19 mouse cellular contexts compared by ENCODE assay signal in the genomic region with DNA sequence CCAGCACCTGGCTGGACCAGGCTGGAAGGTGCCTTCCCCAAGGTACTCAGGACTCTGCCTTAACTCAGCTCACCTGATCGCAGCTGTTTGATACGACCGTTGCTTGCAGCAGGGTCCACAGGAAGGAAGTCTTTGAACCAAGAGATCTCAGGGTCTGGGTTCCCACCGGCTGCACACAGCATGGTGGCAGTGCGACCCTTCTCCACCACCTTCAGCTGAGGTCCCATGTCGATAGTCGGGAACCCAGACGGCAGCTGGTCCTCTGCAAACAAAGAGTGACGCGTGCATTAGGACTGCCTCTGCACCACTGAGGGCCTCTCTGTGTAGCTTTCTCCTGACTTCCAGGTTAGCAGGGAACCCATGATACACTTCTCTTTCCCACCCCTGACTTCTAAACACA. TPM values are rescaled to one million over a fixed set of nuclear protein-coding genes. Genes with fewer than 3 reads are reported as not detected.
DNase-seq lines count a peak whose midpoint lies in the region; ATAC-seq lines count a peak whose summit lies in the region.
"Had no signal": no experiment of that assay in that cellular context is flagged by ENCODE, and none has a peak within 500 bp of the region (broad histone marks: within the 10 kb centered on the region; RNA-seq: fewer than 3 reads in every experiment).

No protein-coding gene starts in this region.

- ATAC-seq in CD4-positive, CD25-positive, alpha-beta regulatory T cell, adult 4 months, result no peak
- ATAC-seq in hindbrain, embryonic 11.5 days (ENCODE audit: low FRiP score), result no peak
- ATAC-seq in midbrain, embryonic 14.5 days (ENCODE audit: low FRiP score, low TSS enrichment), result no peak
- ATAC-seq in midbrain, embryonic 11.5 days (ENCODE audit: low FRiP score), result no peak

- peaks cover 79% of the 10 kb centered on the region for H3K36me3 ChIP-seq in hindbrain, embryonic 10.5 days
- H3K36me3 ChIP-seq in hindbrain, embryonic 11.5 days (ENCODE audit: control insufficient read depth, insufficient read depth, low read length), result no peaks in the 10 kb centered on the region; the same call in 1 of the 2 replicates
- peaks cover 50% of the 10 kb centered on the region for H3K36me3 ChIP-seq in midbrain, embryonic 14.5 days (ENCODE audit: control insufficient read depth, insufficient read depth, low read length)
- H3K36me3 ChIP-seq in midbrain, embryonic 11.5 days (ENCODE audit: control insufficient read depth, insufficient read depth, low read length), result peaks cover 18% of the 10 kb centered on the region
- H3K36me3 ChIP-seq: G1E had no signal

- H3K4me1 ChIP-seq in hindbrain, embryonic 10.5 days (replicated peaks), result peaks cover 52% of the 10 kb centered on the region
- H3K4me1 ChIP-seq in hindbrain, embryonic 11.5 days (replicated peaks; ENCODE audit: control insufficient read depth, insufficient read depth, low read length), result peaks cover 14% of the 10 kb centered on the region
- H3K4me1 ChIP-seq in midbrain, embryonic 14.5 days (ENCODE audit: control insufficient read depth, insufficient read depth, low read length), result peaks cover 32% of the 10 kb centered on the region
- H3K4me1 ChIP-seq in midbrain, embryonic 11.5 days (ENCODE audit: control insufficient read depth, insufficient read depth, low read length), result peaks cover 23% of the 10 kb centered on the region

- H3K9ac ChIP-seq in hindbrain, embryonic 11.5 days (ENCODE audit: low read depth, low read length), result no peak overlapping the region
- no peak overlapping the region for H3K9ac ChIP-seq in midbrain, embryonic 14.5 days (replicated peaks; ENCODE audit: low read length)
- H3K9ac ChIP-seq in midbrain, embryonic 11.5 days (ENCODE audit: low read length), result no peak overlapping the region
- H3K9ac ChIP-seq: kidney, embryonic 15.5 days; stomach, embryonic 15.5 days had no signal

- peak; percentile 22 for DNase-seq in CD4-positive, CD25-positive, alpha-beta regulatory T cell, adult 2 months (ENCODE audit: low read depth, low spot score)
- DNase-seq in hindbrain, embryonic 10.5 days (ENCODE audit: low spot score), result no peak
- DNase-seq in hindbrain, embryonic 11.5 days (ENCODE audit: low spot score), result no peak
- no peak for DNase-seq in midbrain, embryonic 14.5 days
- no peak for DNase-seq in midbrain, embryonic 11.5 days (ENCODE audit: low spot score, missing footprints)
- DNase-seq in thymus, postnatal 36 days, result peak; percentile 65 to 76
- DNase-seq in right cerebral cortex, adult 18-20 months, result no peak
- DNase-seq: adrenal gland, postnatal 14 days; cerebellum, adult 11 months; cerebellum, postnatal 14 days; heart, postnatal 10 days; kidney, postnatal 4 days; lung, adult 18-20 months; lung, postnatal 14 days had no signal

- 90% methylated on average over 10 of the region's 10 CpGs for WGBS in hindbrain, embryonic 10.5 days
- WGBS in hindbrain, embryonic 11.5 days, result 87% methylated on average over 10 of the region's 10 CpGs
- 88% methylated on average over 10 of the region's 10 CpGs for WGBS in midbrain, embryonic 14.5 days
- whole genome bisulfite sequencing in midbrain, embryonic 11.5 days, result 86% methylated on average over 10 of the region's 10 CpGs

- no peaks in the 10 kb centered on the region for H3K9me3 ChIP-seq in hindbrain, embryonic 10.5 days
- H3K9me3 ChIP-seq in hindbrain, embryonic 11.5 days (ENCODE audit: control insufficient read depth, low read length), result no peaks in the 10 kb centered on the region
- H3K9me3 ChIP-seq in midbrain, embryonic 14.5 days (ENCODE audit: control insufficient read depth, low read length), result no peaks in the 10 kb centered on the region
- H3K9me3 ChIP-seq in midbrain, embryonic 11.5 days (ENCODE audit: control insufficient read depth, low read length), result no peaks in the 10 kb centered on the region
- H3K9me3 ChIP-seq: G1E; kidney, embryonic 15.5 days; stomach, embryonic 15.5 days had no signal

- no peak overlapping the region for H3K4me2 ChIP-seq in hindbrain, embryonic 11.5 days (replicated peaks; ENCODE audit: low read depth, low read length)
- no peak overlapping the region for H3K4me2 ChIP-seq in midbrain, embryonic 14.5 days (ENCODE audit: low read length)
- no peak overlapping the region for H3K4me2 ChIP-seq in midbrain, embryonic 11.5 days
- H3K4me2 ChIP-seq: kidney, embryonic 15.5 days; liver, embryonic 11.5 days; stomach, embryonic 15.5 days had no signal

- peak overlapping the region; percentile 2; the same call in 1 of the 2 replicates for H3K27ac ChIP-seq in hindbrain, embryonic 10.5 days
- H3K27ac ChIP-seq in hindbrain, embryonic 11.5 days (ENCODE audit: low read depth, low read length), result no peak overlapping the region
- H3K27ac ChIP-seq in midbrain, embryonic 14.5 days (replicated peaks; ENCODE audit: low read depth, low read length), result 0 out of 2 replicates have a peak overlapping the region, but pooled peaks have one; percentile 60
- no peak overlapping the region for H3K27ac ChIP-seq in midbrain, embryonic 11.5 days (ENCODE audit: low read depth, low read length)
- H3K27ac ChIP-seq: kidney, embryonic 15.5 days; stomach, embryonic 15.5 days had no signal

- no peaks in the 10 kb centered on the region for H3K27me3 ChIP-seq in hindbrain, embryonic 10.5 days (ENCODE audit: insufficient read depth, poor library complexity, severe bottlenecking)
- no peaks in the 10 kb centered on the region for H3K27me3 ChIP-seq in hindbrain, embryonic 11.5 days (ENCODE audit: control insufficient read depth, insufficient read depth, low read length)
- no peaks in the 10 kb centered on the region for H3K27me3 ChIP-seq in midbrain, embryonic 14.5 days (ENCODE audit: control insufficient read depth, insufficient read depth, low read length)
- H3K27me3 ChIP-seq in midbrain, embryonic 11.5 days (ENCODE audit: control insufficient read depth, insufficient read depth, low read length), result no peaks in the 10 kb centered on the region
- H3K27me3 ChIP-seq: kidney, embryonic 15.5 days; stomach, embryonic 15.5 days had no signal

- no peak overlapping the region for H3K4me3 ChIP-seq in hindbrain, embryonic 10.5 days
- no peak overlapping the region for H3K4me3 ChIP-seq in hindbrain, embryonic 11.5 days (ENCODE audit: low read depth, low read length)
- H3K4me3 ChIP-seq in midbrain, embryonic 14.5 days (replicated peaks; ENCODE audit: low read depth, low read length), result no peak overlapping the region
- H3K4me3 ChIP-seq in midbrain, embryonic 11.5 days (ENCODE audit: low read depth, low read length), result no peak overlapping the region
- H3K4me3 ChIP-seq: kidney, embryonic 15.5 days; stomach, embryonic 15.5 days had no signal

RNA-seq across cellular contexts. Expression of a gene that starts 33.8 kb away (rescaled TPM):
- polyA plus RNA-seq in CD4-positive, CD25-positive, alpha-beta regulatory T cell, adult 4 months (2017; shearing (Covaris generic)), result under 1 TPM; 0.39 to 0.65 TPM
- polyA plus RNA-seq in hindbrain, embryonic 10.5 days (2016; fragmentation: Nextera tagmentation; extraction: Ambion mirVana), result 104 and 106 TPM in 2 replicates
- polyA plus RNA-seq in hindbrain, embryonic 11.5 days (2014; fragmentation: Nextera tagmentation; extraction: Ambion mirVana), result 62.4 and 66.0 TPM in 2 replicates
- 69.5 and 73.4 TPM in 2 replicates for polyA plus RNA-seq in midbrain, embryonic 14.5 days (2014; fragmentation: Nextera tagmentation; extraction: Ambion mirVana)
- 60.1 and 63.5 TPM in 2 replicates for polyA plus RNA-seq in midbrain, embryonic 11.5 days (2014; fragmentation: Nextera tagmentation; extraction: Ambion mirVana)
- polyA plus RNA-seq: G1E had no signal

Comparison
In these comparisons a context has a peak if more than half of its experiments do, and no peak if none do; other contexts are left out.
1. H3K27ac ChIP-seq: peak in hindbrain, embryonic 10.5 days (single experiment) and midbrain, embryonic 14.5 days (single experiment); none in hindbrain, embryonic 11.5 days (single experiment) and midbrain, embryonic 11.5 days (single experiment).
2. DNase-seq: peak in CD4-positive, CD25-positive, alpha-beta regulatory T cell, adult 2 months (single experiment) and thymus, postnatal 36 days (2 of 2); none in hindbrain, embryonic 10.5 days (single experiment), hindbrain, embryonic 11.5 days (single experiment), midbrain, embryonic 14.5 days (single experiment), midbrain, embryonic 11.5 days (single experiment) and right cerebral cortex, adult 18-20 months (single experiment).
3. RNA of a gene that starts 33.8 kb away (polyA plus RNA-seq): 104 to 106 TPM in hindbrain, embryonic 10.5 days, 69.5 to 73.4 TPM in midbrain, embryonic 14.5 days, 62.4 to 66.0 TPM in hindbrain, embryonic 11.5 days and 60.1 to 63.5 TPM in midbrain, embryonic 11.5 days; 0.39 to 0.65 TPM in CD4-positive, CD25-positive, alpha-beta regulatory T cell, adult 4 months; every median in the first group is over 10 times any median in the second.